Mouse (Mus musculus): Measurements from ENCODE around the gene Gm8947. TPM values are rescaled to one million over a fixed set of nuclear protein-coding genes. Genes with fewer than 3 reads are reported as not detected.
A peak's percentile ranks its signal among the peaks of the same experiment; 100 is the strongest.

The Gm8947 gene
- polyA plus RNA-seq, 1 experiment from 2014 or later = 0.14 TPM

- Histone ChIP-seq H3K27ac (ENCODE audit: low read depth) (no peak overlapping the region), H3K4me3 (ENCODE audit: low read depth, low read length) (no peak overlapping the region), H3K36me3 (ENCODE audit: insufficient read depth) (no peaks in the 10 kb centered on the region), H3K27me3 (ENCODE audit: insufficient read depth, low read length) (no peaks in the 10 kb centered on the region), H3K4me2 (no peak overlapping the region), H3K9ac (no peak overlapping the region), H3K9me3 (ENCODE audit: low read depth, low read length) (no peaks in the 10 kb centered on the region), H3K4me1 (ENCODE audit: insufficient read depth) (no peaks in the 10 kb centered on the region)
- ATAC-seq (ENCODE audit: insufficient read depth) (no peak; the same call in 1 of the 2 replicates), DNase-seq (peak; percentile 23)
- no peak for TF ChIP-seq CTCF (IDR thresholded peaks at IDR 0.05; ENCODE audit: low read depth)
- WGBS = 60% methylated on average over 13 of the region's 13 CpGs
These were observed 44.2 kb downstream of the Gm8947 start for GRCm38 (mm10) chr1:151236141-151236930.

- H3K4me2 ChIP-seq = no peak overlapping the region
- DNase-seq (peak; percentile 37), ATAC-seq (ENCODE audit: insufficient read depth) (no peak)
- no peaks in the 10 kb centered on the region for H3K4me1 ChIP-seq (ENCODE audit: insufficient read depth)
- WGBS = 53% methylated on average over 3 of the region's 3 CpGs
- H3K9me3 ChIP-seq (ENCODE audit: low read depth, low read length) = no peaks in the 10 kb centered on the region
- no peaks in the 10 kb centered on the region for H3K36me3 ChIP-seq (ENCODE audit: insufficient read depth)
- no peak overlapping the region for H3K4me3 ChIP-seq (ENCODE audit: low read depth, low read length)
- no peaks in the 10 kb centered on the region for H3K27me3 ChIP-seq (ENCODE audit: insufficient read depth, low read length)
- TF ChIP-seq CTCF (IDR thresholded peaks at IDR 0.05; ENCODE audit: low read depth) = no peak
- no peak overlapping the region for H3K27ac ChIP-seq (ENCODE audit: low read depth)
- no peak overlapping the region for H3K9ac ChIP-seq
These were observed 45.6 kb downstream of the Gm8947 start for GRCm38 (mm10) chr1:151237780-151238179.

DNA sequence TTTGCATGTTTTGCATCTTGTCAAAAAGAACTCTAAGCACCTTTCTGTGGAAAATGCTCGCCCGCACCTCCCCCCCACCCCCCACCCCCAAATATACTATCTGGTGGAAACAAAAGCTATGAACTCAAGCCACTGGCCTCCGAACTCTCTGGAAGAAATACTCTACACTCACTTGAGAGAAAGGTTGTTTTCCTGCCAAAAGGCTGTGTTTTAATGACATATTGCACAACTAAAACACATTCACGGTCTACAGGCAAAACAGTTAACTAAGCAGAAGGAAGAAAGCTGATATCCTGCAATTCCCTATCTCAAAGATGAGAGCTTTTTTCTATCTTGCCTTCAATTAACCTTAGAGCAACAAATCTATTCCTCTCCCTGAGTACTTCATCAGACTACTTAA is 51.2 kb downstream of the Gm8947 start:
- 77% methylated on average over 4 of the region's 4 CpGs for WGBS

More for the DNA sequence above, 51.2 kb downstream of the Gm8947 start:
- Histone ChIP-seq H3K9ac (no peak overlapping the region), H3K9me3 (ENCODE audit: low read depth, low read length) (no peaks in the 10 kb centered on the region), H3K4me1 (ENCODE audit: insufficient read depth) (no peaks in the 10 kb centered on the region), H3K36me3 (ENCODE audit: insufficient read depth) (no peaks in the 10 kb centered on the region), H3K27ac (ENCODE audit: low read depth) (no peak overlapping the region), H3K27me3 (ENCODE audit: insufficient read depth, low read length) (no peaks in the 10 kb centered on the region), H3K4me2 (no peak overlapping the region), H3K4me3 (ENCODE audit: low read depth, low read length) (no peak overlapping the region)
- ATAC-seq (ENCODE audit: insufficient read depth) (no peak), DNase-seq (no peak)
- no peak for TF ChIP-seq CTCF (IDR thresholded peaks at IDR 0.05; ENCODE audit: low read depth)

Other genes starting within 250 kb of the Gm8947 start
- 14.5 and 17.1 TPM in 2 replicates for gene Hmcn1, start 198.9 kb upstream of the Gm8947 start, polyA plus RNA-seq (2014; fragmentation: Nextera tagmentation; extraction: Ambion mirVana)
- not detected in 2 replicates for gene Gm47985, start 9.8 kb upstream of the Gm8947 start, polyA plus RNA-seq (2014; fragmentation: Nextera tagmentation; extraction: Ambion mirVana)
- gene Gm47995, start 6.1 kb downstream of the Gm8947 start, polyA plus RNA-seq (2014; fragmentation: Nextera tagmentation; extraction: Ambion mirVana) = not detected in 2 replicates
- not detected in 2 replicates for gene 3110040M04Rik, start 11.7 kb downstream of the Gm8947 start, polyA plus RNA-seq (2014; fragmentation: Nextera tagmentation; extraction: Ambion mirVana)
- not detected in 2 replicates for gene Gm47996, start 17.8 kb downstream of the Gm8947 start, polyA plus RNA-seq (2014; fragmentation: Nextera tagmentation; extraction: Ambion mirVana)
- 266 and 268 TPM in 2 replicates for gene Ivns1abp, start 152.1 kb downstream of the Gm8947 start, polyA plus RNA-seq (2014; fragmentation: Nextera tagmentation; extraction: Ambion mirVana)
- 24.9 TPM in 2 replicates for gene Swt1, start 236.1 kb downstream of the Gm8947 start, polyA plus RNA-seq (2014; fragmentation: Nextera tagmentation; extraction: Ambion mirVana)
- 41.8 and 42.1 TPM in 2 replicates for gene Trmt1l, start 236.2 kb downstream of the Gm8947 start, polyA plus RNA-seq (2014; fragmentation: Nextera tagmentation; extraction: Ambion mirVana)